Mouse (Mus musculus) CD4-positive helper T cell, adult 2 months (primary cell): ENCODE data around the gene Fam25c.
A peak's percentile ranks its signal among the peaks of the same experiment; 100 is the strongest.
"Not testable (repeated sequence)": the region's sequence is repeated elsewhere in the genome, so short reads cannot be mapped to it uniquely, and the experiment has no call there.

Experiments used
- DNase-seq: peaks from one replicate; pipeline ENCODE4 v3.0.0-alpha.2; 2012; ENCODE audit warnings: low read depth, missing footprints, low spot score

The Fam25c gene

DNA sequence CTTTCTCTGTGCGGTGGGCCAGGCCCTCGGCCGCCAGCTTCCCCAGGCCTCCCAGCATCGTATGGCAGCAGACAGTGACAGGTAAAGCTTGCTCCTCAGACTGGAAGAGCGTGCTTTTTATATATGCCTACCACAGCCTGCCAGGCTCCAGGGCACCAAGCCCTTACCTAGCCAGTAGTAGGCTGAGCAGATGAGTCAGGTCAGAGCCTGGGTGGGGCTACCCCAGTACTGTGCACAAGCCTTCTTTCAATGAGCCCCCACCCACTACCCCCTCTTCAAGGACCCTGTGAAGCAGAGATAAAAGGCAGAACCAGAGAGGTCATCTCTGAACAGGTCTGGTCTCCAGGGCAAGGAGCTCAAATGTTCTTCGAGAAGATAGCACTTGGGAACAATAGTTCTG is at the start of gene Fam25c:
Gene Fam25c, minus strand, starts transcription at position 133 of the 400 bp plus-strand sequence.
- DNase-seq, result no peak

DNA sequence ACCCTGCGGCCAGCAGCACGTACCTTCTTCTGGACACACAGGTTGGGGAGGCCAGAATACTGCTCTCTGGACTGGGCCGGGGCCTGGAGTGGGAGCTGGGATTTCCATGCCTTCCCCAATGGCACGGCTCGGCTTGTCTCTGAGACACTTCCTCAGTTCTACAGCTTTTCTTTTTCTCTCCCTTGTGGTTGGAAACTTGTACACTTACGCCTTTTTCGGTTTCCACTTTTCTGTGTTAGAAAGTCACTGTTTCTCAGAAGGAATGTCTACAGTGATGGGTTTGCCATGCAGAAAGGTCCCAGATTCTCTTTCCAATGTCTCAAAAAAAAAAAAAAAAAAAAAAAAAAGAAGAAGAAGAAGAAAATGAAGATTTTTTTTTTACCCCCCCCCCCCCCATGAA is 48.2 kb upstream of the Fam25c start:
- DNase-seq, result no peak

- DNase-seq, result no peak
Observed at GRCm38 (mm10) chr14:34402871-34403270, 47.6 kb upstream of the Fam25c start.

- DNase-seq, result peak; percentile 76
Observed at GRCm38 (mm10) chr14:34401135-34401534, 45.9 kb upstream of the Fam25c start.

GRCm38 (mm10) chr14:34400021-34400420 is 44.8 kb upstream of the Fam25c start:
- DNase-seq, result no peak

DNA sequence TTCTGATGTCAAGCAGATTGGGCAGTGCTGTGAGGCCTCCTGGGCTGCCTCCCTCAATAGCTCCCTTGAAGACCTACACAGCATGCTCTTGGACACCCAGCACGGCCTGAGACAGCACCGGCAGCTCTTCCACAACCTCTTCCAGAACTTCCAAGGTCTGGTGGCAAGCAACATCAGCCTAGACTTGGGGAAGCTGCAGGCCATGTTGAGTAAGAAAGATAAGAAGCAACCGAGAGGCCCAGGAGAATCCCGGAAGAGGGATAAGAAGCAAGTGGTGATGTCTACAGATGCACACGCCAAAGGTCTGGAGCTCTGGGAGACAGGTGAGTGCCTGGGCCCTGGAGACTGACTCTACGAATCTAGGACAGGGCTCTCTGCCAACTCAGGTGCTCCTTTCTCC is 44.1 kb upstream of the Fam25c start:
- no peak for DNase-seq

DNA sequence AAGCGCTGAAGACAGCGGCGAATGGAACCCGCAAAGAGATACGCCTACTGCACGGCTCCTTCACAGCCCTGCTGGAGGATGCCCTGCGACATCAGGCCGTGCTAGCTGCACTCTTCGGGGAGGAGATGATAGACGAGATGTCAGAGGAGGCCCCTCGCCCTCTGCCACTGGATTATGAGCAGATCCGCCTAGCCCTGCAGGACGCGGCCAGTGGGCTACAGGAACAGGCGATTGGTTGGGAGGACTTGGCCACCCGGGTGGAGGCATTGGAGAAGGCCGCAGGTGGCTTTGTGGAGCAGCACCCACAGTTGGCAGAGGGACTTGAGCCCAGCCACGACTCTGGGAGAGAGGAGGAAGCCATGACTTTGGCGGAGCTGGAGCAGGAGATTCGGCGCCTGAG is 43.7 kb upstream of the Fam25c start:
- no peak for DNase-seq

DNA sequence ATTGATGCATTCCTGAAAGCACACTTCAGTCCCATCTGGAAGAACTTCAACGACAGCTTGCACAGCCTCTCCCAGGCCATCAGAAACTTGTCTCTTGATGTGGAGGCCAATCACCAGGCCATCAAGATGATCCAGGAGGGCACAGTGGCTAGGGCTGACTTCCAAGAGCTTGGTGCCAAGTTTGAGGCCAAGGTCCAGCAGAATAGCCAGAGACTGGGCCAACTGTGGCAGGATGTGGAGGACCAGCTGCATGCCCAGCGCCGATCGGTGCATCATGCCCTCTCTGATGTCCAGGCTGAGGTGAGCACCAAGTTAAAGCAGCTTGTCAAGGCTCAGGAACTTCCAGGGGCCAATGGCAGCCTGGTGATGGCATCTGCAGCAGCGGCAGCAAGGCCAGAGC is 42.6 kb upstream of the Fam25c start:
- no peak for DNase-seq

GRCm38 (mm10) chr14:34393295-34393694 is 38.1 kb upstream of the Fam25c start:
- DNase-seq, result no peak

DNA sequence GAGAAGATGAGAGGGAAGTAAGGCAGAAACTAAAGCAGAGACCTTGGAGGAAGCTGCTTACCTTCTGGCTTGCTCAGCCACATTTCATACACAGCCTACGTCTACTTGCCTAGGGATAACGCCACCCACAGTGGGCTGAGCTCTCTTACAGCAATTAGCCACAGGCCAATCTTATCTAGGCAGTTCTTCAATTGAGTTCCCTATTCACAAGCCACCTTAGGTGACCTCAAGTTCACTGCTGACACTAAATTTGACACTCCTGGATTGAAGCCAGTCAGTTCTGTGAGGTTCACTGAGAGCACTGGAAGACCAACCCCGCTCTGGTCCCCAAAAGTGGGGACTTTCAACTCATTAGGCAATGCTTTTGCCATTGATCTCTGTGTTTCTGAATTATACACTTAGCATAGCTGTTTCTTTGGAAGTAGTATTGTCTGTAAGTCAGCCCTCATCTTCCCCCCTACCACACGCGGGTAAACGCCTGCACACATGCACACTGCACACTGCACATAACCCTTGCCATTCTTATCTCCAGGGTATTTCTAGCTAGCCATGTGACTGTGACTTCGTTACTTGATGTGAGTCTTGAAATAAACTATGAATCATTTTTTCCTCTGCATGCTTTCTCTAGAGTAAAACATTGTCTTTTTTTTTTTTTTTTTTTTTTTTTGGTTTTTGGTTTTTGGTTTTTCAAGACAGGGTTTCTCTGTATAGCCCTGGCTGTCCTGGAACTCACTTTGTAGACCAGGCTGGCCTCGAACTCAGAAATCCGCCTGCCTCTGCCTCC is 27.9 kb upstream of the Fam25c start:
- no peak for DNase-seq

GRCm38 (mm10) chr14:34378560-34379331 is 23.5 kb upstream of the Fam25c start:
- DNase-seq, result no peak

- no peak for DNase-seq
Observed at GRCm38 (mm10) chr14:34377121-34377520, 21.9 kb upstream of the Fam25c start.

DNA sequence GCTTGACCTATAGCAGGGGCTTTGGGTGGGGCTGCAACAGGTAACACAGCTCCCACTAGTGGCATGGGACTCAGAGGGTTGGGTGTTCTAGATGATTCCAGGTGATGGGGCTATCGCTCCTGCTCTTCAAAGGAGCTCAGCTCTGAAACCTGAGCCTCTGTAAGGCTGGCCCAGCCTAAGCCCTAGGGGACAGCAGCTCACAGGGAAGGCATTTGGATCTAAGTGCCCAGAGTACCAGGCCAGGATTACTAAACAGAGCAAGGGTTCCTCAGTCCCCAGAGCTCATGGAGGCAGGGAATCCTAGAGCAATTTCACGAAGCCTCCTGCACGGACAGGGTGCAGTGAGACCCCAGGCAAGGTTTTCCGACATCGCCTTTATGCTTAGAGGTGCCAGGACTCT is 20.7 kb upstream of the Fam25c start:
- no peak for DNase-seq

DNA sequence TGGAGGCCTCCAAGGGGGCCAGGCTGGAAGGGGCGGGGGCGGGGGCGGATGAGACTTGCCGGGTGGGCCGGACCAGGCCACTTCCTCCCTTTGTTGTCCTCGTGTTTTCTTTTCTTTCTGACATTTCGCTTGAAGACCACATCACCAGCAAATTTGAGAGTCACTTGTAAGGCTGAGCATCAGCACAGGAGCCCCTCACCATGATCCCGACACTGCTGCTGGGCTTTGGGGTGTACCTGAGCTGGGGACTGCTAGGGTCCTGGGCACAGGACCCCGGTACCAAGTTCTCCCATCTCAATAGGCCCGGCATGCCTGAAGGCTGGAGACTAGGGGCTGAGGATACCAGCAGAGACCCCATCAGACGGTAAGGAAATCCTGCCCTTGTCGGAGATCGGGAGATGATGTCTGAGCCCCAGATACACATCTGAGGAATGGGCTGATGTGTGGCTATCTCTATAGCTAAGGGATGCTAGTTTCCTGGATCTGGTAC is 20.2 kb upstream of the Fam25c start, which contains the start of gene Mmrn2:
Gene Mmrn2, plus strand, starts transcription at position 51 of the 490 bp plus-strand sequence.
- DNase-seq, result no peak

GRCm38 (mm10) chr14:34374577-34374976 is 19.3 kb upstream of the Fam25c start, which contains the start of gene Sncg:
Gene Sncg, minus strand, starts transcription at chr14:34374789.
- no peak for DNase-seq

DNA sequence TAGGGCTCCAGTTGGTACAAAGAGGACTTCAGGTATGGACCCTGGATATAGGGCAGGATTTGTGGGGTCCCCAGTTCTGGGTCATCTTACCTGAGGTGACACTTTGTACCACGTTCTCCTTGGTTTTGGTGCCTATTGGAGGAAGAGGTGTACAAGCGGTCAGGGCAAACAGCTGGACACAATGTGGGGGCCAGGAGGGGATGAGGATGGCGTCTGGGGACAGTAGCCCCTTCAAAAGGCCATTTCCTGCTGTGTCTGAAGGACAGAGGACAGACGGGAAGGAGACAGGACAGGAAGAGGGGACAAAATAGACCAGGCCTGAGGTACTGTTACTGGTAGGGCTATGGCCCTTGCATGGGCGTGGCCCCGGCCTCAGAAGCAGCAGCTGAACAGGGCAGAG is 18.3 kb upstream of the Fam25c start:
- no peak for DNase-seq

DNA sequence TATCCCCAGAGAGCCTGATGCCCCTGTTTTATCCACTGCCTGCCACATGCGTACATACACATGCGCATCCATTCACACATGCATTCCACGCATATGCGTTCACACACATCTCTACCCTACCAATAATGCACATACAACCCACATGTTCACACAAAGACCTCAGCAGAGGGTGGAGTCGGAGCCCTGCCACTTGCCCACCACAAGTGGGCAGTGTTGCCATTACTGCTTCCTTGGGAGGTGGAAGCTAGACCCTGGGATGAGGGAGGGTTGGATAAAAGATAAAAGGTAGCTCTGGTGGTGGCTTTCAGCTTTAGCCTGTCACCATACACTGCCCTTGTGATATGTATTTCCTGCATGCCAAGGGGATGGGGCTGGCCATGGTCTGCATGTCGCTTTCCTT is 17.4 kb upstream of the Fam25c start:
- DNase-seq, result no peak

- DNase-seq, result no peak
Observed at GRCm38 (mm10) chr14:34371763-34372162, 16.5 kb upstream of the Fam25c start.

GRCm38 (mm10) chr14:34370921-34371320 is 15.7 kb upstream of the Fam25c start:
- DNase-seq, result no peak

DNA sequence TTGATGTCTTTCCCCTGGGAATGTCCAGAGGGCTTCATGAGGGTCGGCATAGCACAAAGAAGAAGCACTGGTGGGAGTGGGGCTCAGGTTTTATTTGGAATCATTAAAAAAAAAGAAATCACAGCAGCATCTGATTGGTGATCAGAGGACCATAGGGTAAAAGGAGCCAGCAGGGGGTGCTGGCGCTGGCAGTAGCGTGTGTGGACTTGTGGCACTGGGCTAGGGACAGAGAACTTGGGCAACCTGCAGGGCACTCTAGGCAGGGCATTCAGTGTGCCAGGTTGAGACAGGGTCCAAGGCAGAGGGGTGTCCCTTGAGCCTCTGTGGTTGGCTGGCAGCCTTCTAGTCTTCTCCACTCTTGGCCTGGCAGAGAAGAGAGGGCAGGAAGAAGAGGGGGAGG is 15.0 kb upstream of the Fam25c start:
- DNase-seq, result no peak

DNA sequence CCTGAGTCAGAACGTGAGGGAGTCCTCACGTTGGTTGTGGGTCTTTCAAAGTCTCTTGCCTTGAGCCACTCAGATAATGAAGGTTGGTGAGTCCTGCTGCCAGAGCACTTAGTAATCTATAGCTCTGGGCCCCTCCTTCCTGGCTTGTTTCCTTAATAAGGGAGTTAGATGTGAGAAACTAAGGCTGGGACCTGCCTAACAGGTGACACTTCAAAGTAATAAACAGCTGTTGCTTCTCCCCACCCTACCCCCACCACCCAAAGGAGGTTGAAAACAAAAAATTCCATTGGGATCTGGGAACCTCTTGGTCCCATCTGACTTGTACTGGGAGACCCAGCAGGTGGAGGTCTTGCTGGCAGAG is 9.9 kb upstream of the Fam25c start:
- no peak for DNase-seq

DNA sequence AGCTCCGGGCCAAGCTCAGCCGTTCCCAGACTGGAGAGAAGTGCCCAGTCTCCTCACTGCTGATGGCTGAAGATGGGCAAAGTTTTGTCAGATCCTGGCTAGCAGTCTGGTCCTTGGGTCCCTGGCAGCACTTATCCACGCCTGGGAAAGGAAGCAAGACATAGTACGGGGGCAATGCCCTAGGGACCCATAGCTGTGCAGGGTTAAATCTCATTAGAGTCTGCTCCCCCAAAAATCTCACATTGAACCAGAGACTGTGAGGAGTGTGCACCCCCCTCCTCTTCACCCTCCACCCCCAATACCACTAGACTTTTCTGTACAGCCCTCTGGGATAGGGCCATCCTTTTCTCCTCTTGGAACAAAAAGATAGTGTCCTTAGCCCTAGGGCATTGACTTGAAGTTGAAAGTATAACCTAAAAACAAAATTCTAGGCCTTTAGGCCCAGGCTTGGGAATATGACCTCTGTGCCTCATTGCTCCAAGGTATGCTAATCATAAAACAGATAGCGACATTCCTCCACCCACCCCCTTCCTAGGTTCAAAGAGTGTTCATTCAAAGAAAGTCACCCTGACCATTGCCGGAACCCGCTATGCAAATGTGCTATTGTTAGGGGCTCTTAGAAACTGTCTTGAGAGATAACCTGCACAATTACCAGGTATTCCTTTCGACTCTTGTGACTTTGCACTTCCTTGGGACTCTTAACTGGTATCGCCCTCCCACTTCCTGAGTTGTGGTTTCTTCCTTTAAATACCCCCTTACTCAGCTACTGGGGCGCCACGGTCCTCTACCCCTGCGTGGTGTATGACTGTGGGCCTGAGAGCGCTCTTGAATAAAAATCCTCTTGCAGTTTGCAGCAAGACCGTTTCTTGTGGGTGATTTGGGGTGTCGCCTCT is 9.3 kb upstream of the Fam25c start:
- not testable (repeated sequence) for DNase-seq
